Mouse (Mus musculus) intestine, embryonic 14.5 days (tissue): ENCODE data around the gene Bptf. TPM values are rescaled to one million over a fixed set of nuclear protein-coding genes. Genes with fewer than 3 reads are reported as not detected.
A peak's percentile ranks its signal among the peaks of the same experiment; 100 is the strongest.

Source experiments
- ATAC-seq: fragments of 200-750 bp; cut with Nextera tagmentation; replicated peaks from 2 replicates; pipeline ENCODE4 v1.8.0; 2017; ENCODE audit warnings: low read depth, moderate number of reproducible peaks, moderate TSS enrichment, moderate library complexity; ENCODE audit not compliant: low FRiP score, low TSS enrichment
- DNase-seq: peaks from one replicate; pipeline ENCODE4 v3.0.0-alpha.2; 2018; ENCODE audit warnings: low spot score
- H3K27ac ChIP-seq: fragments of 300-500 bp; sonication (generic); 2 replicates; pipeline ENCODE4 v1.5.1; 2014; ENCODE audit warnings: low read depth, mild to moderate bottlenecking, control low read depth
- H3K27me3 ChIP-seq: fragments of 300-500 bp; sonication (generic); replicated peaks from 2 replicates; pipeline ENCODE4 v1.6.1; 2014; ENCODE audit warnings: low read length, control low read depth; ENCODE audit not compliant: control insufficient read depth, insufficient read depth
- H3K36me3 ChIP-seq: fragments of 300-500 bp; sonication (generic); 2 replicates; pipeline ENCODE4 v1.6.1; 2014; ENCODE audit warnings: low read length, control low read depth; ENCODE audit not compliant: control insufficient read depth, insufficient read depth
- H3K4me1 ChIP-seq: fragments of 300-500 bp; sonication (generic); replicated peaks from 2 replicates; pipeline ENCODE4 v1.6.1; 2014; ENCODE audit warnings: low read length, control low read depth, mixed read lengths; ENCODE audit not compliant: control insufficient read depth, insufficient read depth
- H3K4me2 ChIP-seq: fragments of 300-500 bp; sonication (generic); 2 replicates; pipeline ENCODE4 v1.6.1; 2014; ENCODE audit warnings: low read length
- H3K4me3 ChIP-seq: fragments of 300-500 bp; sonication (generic); 2 replicates; pipeline ENCODE4 v1.5.1; 2014; ENCODE audit warnings: low read depth, low read length, control low read depth, mixed read lengths
- H3K9ac ChIP-seq: fragments of 300-500 bp; sonication (generic); 2 replicates; pipeline ENCODE4 v1.6.1; 2014; ENCODE audit warnings: mild to moderate bottlenecking, low read length
- H3K9me3 ChIP-seq: fragments of 300-500 bp; sonication (generic); 2 replicates; pipeline ENCODE4 v1.6.1; 2016; ENCODE audit warnings: low read length, control low read depth; ENCODE audit not compliant: control insufficient read depth
- WGBS: fragments of 180-500 bp; shearing (Covaris S2); extraction: QIAGEN DNeasy Blood & Tissue Kit; methylation state at CpG from one replicate; pipeline ENCODE4 v1.1.7; 2014; 5-methylcytosine and 5-hydroxymethylcytosine counted together
- polyA plus RNA-seq: library from polyadenylated mRNA; unstranded; fragments of >200 nt; fragmentation: Nextera tagmentation; extraction: Ambion mirVana; gene quantifications from 2 replicates; pipeline ENCODE4 v1.2.1, GENCODE M21; 2014

The Bptf gene
- polyA plus RNA-seq, result 38.6 and 42.3 TPM in 2 replicates

- no peaks in the 10 kb centered on the region for H3K27me3 ChIP-seq
- peak within 1 kb of the TSS; percentile 94 for H3K9ac ChIP-seq
- no peaks in the 10 kb centered on the region for H3K9me3 ChIP-seq
- H3K4me2 ChIP-seq, result peak within 1 kb of the TSS; percentile 61
- H3K4me1 ChIP-seq, result peaks cover 6% of the 10 kb centered on the region; the same call in 1 of the 2 replicates
- under 1% methylated on average over 62 of the region's 94 CpGs for WGBS
- ATAC-seq (peak; percentile 98), DNase-seq (peak; percentile 89)
- H3K4me3 ChIP-seq, result peak within 1 kb of the TSS; percentile 82
- H3K36me3 ChIP-seq, result no peaks in the 10 kb centered on the region
- peak within 1 kb of the TSS; percentile 93 for H3K27ac ChIP-seq
Observed at GRCm38 (mm10) chr11:107131749-107132421, at the start of gene Bptf. Gene Bptf, minus strand, starts transcription at chr11:107132127.

- Histone ChIP-seq H3K4me1 (no peaks in the 10 kb centered on the region), H3K27me3 (no peaks in the 10 kb centered on the region), H3K9me3 (peaks cover 3% of the 10 kb centered on the region; the same call in 1 of the 2 replicates), H3K4me3 (no peak overlapping the region), H3K4me2 (no peak overlapping the region), H3K9ac (no peak overlapping the region), H3K27ac (no peak overlapping the region), H3K36me3 (peaks cover 7% of the 10 kb centered on the region)
- DNase-seq (no peak), ATAC-seq (no peak)
- WGBS, result 80% methylated on average over 4 of the region's 4 CpGs
Observed at GRCm38 (mm10) chr11:107161215-107161614, 29.3 kb upstream of the Bptf start.

- Histone ChIP-seq H3K4me1 (no peaks in the 10 kb centered on the region), H3K4me3 (no peak overlapping the region), H3K9me3 (peaks cover 3% of the 10 kb centered on the region; the same call in 1 of the 2 replicates), H3K27ac (no peak overlapping the region), H3K36me3 (no peaks in the 10 kb centered on the region), H3K9ac (no peak overlapping the region), H3K4me2 (no peak overlapping the region), H3K27me3 (no peaks in the 10 kb centered on the region)
- 44% methylated on average over 1 of the region's 1 CpGs for WGBS
- peak; percentile 54 for DNase-seq
- no peak for ATAC-seq
Observed at GRCm38 (mm10) chr11:107159034-107159433, 27.1 kb upstream of the Bptf start.

GRCm38 (mm10) chr11:107156977-107157642, 25.2 kb upstream of the Bptf start:
- 0 out of 2 replicates have a peak, but pooled peaks have one; percentile 15 for ATAC-seq
- WGBS, result 35% methylated on average over 5 of the region's 5 CpGs
- DNase-seq, result no peak
- no peak overlapping the region for H3K9ac ChIP-seq
- no peak overlapping the region for H3K4me2 ChIP-seq
- no peaks in the 10 kb centered on the region for H3K27me3 ChIP-seq
- H3K9me3 ChIP-seq, result peaks cover 3% of the 10 kb centered on the region; the same call in 1 of the 2 replicates
- no peak overlapping the region for H3K4me3 ChIP-seq
- H3K27ac ChIP-seq, result no peak overlapping the region; the same call in 1 of the 2 replicates
- H3K36me3 ChIP-seq, result no peaks in the 10 kb centered on the region
- no peaks in the 10 kb centered on the region for H3K4me1 ChIP-seq

GRCm38 (mm10) chr11:107155292-107155691, 23.4 kb upstream of the Bptf start:
- Histone ChIP-seq H3K27ac (no peak overlapping the region), H3K36me3 (no peaks in the 10 kb centered on the region), H3K4me3 (no peak overlapping the region), H3K27me3 (no peaks in the 10 kb centered on the region), H3K4me2 (no peak overlapping the region), H3K4me1 (no peaks in the 10 kb centered on the region), H3K9ac (no peak overlapping the region), H3K9me3 (peaks cover 3% of the 10 kb centered on the region; the same call in 1 of the 2 replicates)
- WGBS, result 84% methylated on average over 5 of the region's 5 CpGs
- ATAC-seq (no peak), DNase-seq (no peak)

GRCm38 (mm10) chr11:107154431-107154830, 22.5 kb upstream of the Bptf start:
- Histone ChIP-seq H3K4me2 (no peak overlapping the region), H3K36me3 (no peaks in the 10 kb centered on the region), H3K4me1 (no peaks in the 10 kb centered on the region), H3K9me3 (peaks cover 3% of the 10 kb centered on the region; the same call in 1 of the 2 replicates), H3K9ac (no peak overlapping the region), H3K27me3 (no peaks in the 10 kb centered on the region), H3K4me3 (no peak overlapping the region), H3K27ac (no peak overlapping the region)
- DNase-seq, result no peak
- ATAC-seq, result no peak
- WGBS, result 72% methylated on average over 7 of the region's 7 CpGs

GRCm38 (mm10) chr11:107153645-107154044, 21.7 kb upstream of the Bptf start:
- H3K36me3 ChIP-seq, result no peaks in the 10 kb centered on the region
- no peak overlapping the region for H3K9ac ChIP-seq
- 75% methylated on average over 5 of the region's 5 CpGs for WGBS
- DNase-seq (no peak), ATAC-seq (no peak)
- no peak overlapping the region for H3K27ac ChIP-seq
- no peaks in the 10 kb centered on the region for H3K27me3 ChIP-seq
- H3K9me3 ChIP-seq, result no peaks in the 10 kb centered on the region
- H3K4me3 ChIP-seq, result no peak overlapping the region
- no peak overlapping the region for H3K4me2 ChIP-seq
- H3K4me1 ChIP-seq, result no peaks in the 10 kb centered on the region

GRCm38 (mm10) chr11:107151809-107152208, 19.9 kb upstream of the Bptf start:
- ATAC-seq, result no peak
- Histone ChIP-seq H3K4me1 (no peaks in the 10 kb centered on the region), H3K27ac (no peak overlapping the region), H3K9me3 (no peaks in the 10 kb centered on the region), H3K9ac (no peak overlapping the region), H3K4me2 (no peak overlapping the region), H3K36me3 (no peaks in the 10 kb centered on the region), H3K27me3 (no peaks in the 10 kb centered on the region), H3K4me3 (no peak overlapping the region)
- 75% methylated on average over 7 of the region's 7 CpGs for WGBS
- DNase-seq, result no peak
